Mouse (Mus musculus) neural tube, embryonic 12.5 days (tissue): ENCODE results near the gene Snx30. TPM values are rescaled to one million over a fixed set of nuclear protein-coding genes. Genes with fewer than 3 reads are reported as not detected.
A peak's percentile ranks its signal among the peaks of the same experiment; 100 is the strongest.

Source experiments
- ATAC-seq: fragments of 200-750 bp; cut with Nextera tagmentation; 2 replicates; pipeline ENCODE4 v1.8.0; 2017; ENCODE audit warnings: low read depth, mild to moderate bottlenecking, moderate TSS enrichment, moderate library complexity; ENCODE audit not compliant: low FRiP score
- H3K27ac ChIP-seq: fragments of 300-500 bp; sonication (generic); 2 replicates; pipeline ENCODE4 v1.5.1; 2016
- H3K27me3 ChIP-seq: fragments of 300-500 bp; sonication (generic); replicated peaks from 2 replicates; pipeline ENCODE4 v1.6.1; 2016; ENCODE audit warnings: mild to moderate bottlenecking
- H3K36me3 ChIP-seq: fragments of 300-500 bp; sonication (generic); 2 replicates; pipeline ENCODE4 v1.6.1; 2016; ENCODE audit warnings: mild to moderate bottlenecking
- H3K4me1 ChIP-seq: fragments of 300-500 bp; sonication (generic); 2 replicates; pipeline ENCODE4 v1.6.1; 2016
- H3K4me2 ChIP-seq: fragments of 300-500 bp; sonication (generic); replicated peaks from 2 replicates; pipeline ENCODE4 v1.6.1; 2016; ENCODE audit warnings: mild to moderate bottlenecking
- H3K4me3 ChIP-seq: fragments of 300-500 bp; sonication (generic); 2 replicates; pipeline ENCODE4 v1.5.1; 2016
- H3K9ac ChIP-seq: fragments of 300-500 bp; sonication (generic); 2 replicates; pipeline ENCODE4 v1.6.1; 2016; ENCODE audit warnings: mild to moderate bottlenecking
- H3K9me3 ChIP-seq: fragments of 300-500 bp; sonication (generic); 2 replicates; pipeline ENCODE4 v1.6.1; 2016; ENCODE audit warnings: mild to moderate bottlenecking
- WGBS: fragments of 180-500 bp; shearing (Covaris S2); methylation state at CpG from one replicate; pipeline ENCODE4 v1.1.7; 2016; 5-methylcytosine and 5-hydroxymethylcytosine counted together
- polyA plus RNA-seq: library from polyadenylated mRNA; unstranded; fragments of >200 nt; fragmentation: Nextera tagmentation; extraction: Ambion mirVana; gene quantifications from 2 replicates; pipeline ENCODE4 v1.2.1, GENCODE M21; 2016

Gene Snx30
- polyA plus RNA-seq, 1 experiment from 2014 or later: 17.1 TPM

GRCm38 (mm10) chr4:59816477-59816876 is 10.8 kb downstream of the Snx30 start:
- Histone ChIP-seq H3K9ac (no peak overlapping the region), H3K4me3 (no peak overlapping the region), H3K4me1 (peaks cover 23% of the 10 kb centered on the region), H3K27ac (no peak overlapping the region), H3K4me2 (no peak overlapping the region), H3K9me3 (no peaks in the 10 kb centered on the region), H3K36me3 (no peaks in the 10 kb centered on the region), H3K27me3 (no peaks in the 10 kb centered on the region)
- WGBS: 87% methylated on average over 9 of the region's 9 CpGs
- ATAC-seq: no peak

- no peaks in the 10 kb centered on the region for H3K9me3 ChIP-seq
- no peak for ATAC-seq
- H3K27ac ChIP-seq: no peak overlapping the region
- H3K4me2 ChIP-seq: no peak overlapping the region
- H3K9ac ChIP-seq: no peak overlapping the region
- H3K4me1 ChIP-seq: peaks cover 23% of the 10 kb centered on the region
- no peak overlapping the region for H3K4me3 ChIP-seq
- no peaks in the 10 kb centered on the region for H3K36me3 ChIP-seq
- WGBS: 81% methylated on average over 5 of the region's 5 CpGs
- H3K27me3 ChIP-seq: no peaks in the 10 kb centered on the region
These were observed 12.2 kb downstream of the Snx30 start for GRCm38 (mm10) chr4:59817790-59818189.

DNA sequence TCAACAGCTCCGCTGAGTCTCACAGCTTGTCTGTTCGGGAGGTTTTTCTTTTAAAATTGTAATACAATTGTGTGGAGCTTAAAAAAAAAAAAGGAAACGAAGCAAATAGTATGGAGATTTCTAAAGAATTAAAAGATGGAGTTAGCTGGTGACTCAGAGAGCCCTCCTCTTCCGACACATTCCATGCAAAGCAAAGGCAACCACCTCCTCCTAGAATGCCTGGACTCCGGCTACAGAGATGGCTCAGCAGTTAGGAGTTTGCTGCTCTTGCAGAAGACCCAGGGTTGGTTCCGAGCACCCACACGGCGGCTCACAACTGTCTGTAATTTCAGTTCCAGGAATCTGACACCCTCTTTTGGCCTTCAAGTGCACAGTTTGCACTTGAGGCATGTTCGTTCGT is 12.9 kb downstream of the Snx30 start:
- WGBS: 84% methylated on average over 10 of the region's 10 CpGs
- Histone ChIP-seq H3K36me3 (no peaks in the 10 kb centered on the region), H3K9ac (no peak overlapping the region), H3K4me2 (no peak overlapping the region), H3K27me3 (no peaks in the 10 kb centered on the region), H3K27ac (no peak overlapping the region), H3K4me3 (no peak overlapping the region), H3K9me3 (no peaks in the 10 kb centered on the region), H3K4me1 (peaks cover 23% of the 10 kb centered on the region)
- ATAC-seq: no peak

DNA sequence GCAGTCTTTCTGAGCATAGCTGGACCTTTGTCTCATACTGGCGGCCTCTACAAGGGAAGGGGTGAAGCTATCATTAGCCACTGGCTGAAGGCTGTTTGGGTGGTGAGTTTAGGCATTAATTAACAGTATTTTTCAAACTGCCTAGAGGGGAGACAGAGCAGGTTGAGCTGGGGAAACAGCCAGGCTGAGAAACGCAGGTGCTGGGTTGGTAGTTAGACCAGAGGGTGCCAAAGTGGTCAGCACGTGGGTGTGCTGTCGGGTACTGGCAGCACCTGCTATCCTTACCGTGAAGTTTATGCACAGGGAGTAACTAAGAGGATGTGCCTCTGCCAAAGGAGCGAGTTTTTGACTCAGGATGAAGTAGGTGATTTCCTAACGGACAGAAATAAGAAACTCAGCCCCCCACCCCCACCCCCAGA is 13.4 kb downstream of the Snx30 start:
- Histone ChIP-seq H3K4me2 (peak overlapping the region; percentile 20), H3K27me3 (no peaks in the 10 kb centered on the region), H3K9me3 (no peaks in the 10 kb centered on the region), H3K4me3 (no peak overlapping the region), H3K27ac (peak overlapping the region; percentile 53; the same call in 1 of the 2 replicates), H3K36me3 (no peaks in the 10 kb centered on the region), H3K9ac (no peak overlapping the region), H3K4me1 (peaks cover 23% of the 10 kb centered on the region)
- ATAC-seq: peak; percentile 52
- 41% methylated on average over 7 of the region's 7 CpGs for WGBS

DNA sequence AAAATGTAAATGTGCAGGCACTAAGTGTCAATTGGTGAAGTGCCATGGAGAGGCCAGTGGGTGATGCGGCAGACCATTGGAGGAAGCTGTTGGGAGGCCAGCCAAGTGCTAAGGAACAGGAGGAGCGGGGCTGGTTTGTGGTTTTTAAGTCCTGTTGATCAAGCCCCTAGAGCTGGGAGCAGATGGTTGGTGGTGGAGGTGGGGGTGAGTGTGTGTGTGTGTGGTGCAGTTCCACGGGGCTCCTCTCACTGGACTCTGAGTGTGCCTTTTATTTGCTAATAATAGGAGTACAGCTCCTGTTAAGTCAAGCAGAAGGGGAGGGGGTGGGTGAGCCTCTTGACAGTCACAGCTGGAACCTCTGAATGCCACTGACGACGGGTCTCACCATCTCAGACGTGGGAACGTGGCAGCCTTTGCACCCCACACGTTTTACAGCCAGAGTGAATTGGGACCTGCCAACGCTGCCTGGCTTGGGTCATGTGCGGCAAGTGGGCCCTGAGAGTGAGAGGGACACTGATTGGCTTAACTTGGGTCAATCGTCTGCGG is 13.9 kb downstream of the Snx30 start:
- peak overlapping the region; percentile 53; the same call in 1 of the 2 replicates for H3K27ac ChIP-seq
- H3K4me2 ChIP-seq: peak overlapping the region; percentile 20
- 18% methylated on average over 12 of the region's 12 CpGs for WGBS
- peak; percentile 93 for ATAC-seq
- no peaks in the 10 kb centered on the region for H3K9me3 ChIP-seq
- no peaks in the 10 kb centered on the region for H3K36me3 ChIP-seq
- no peak overlapping the region for H3K4me3 ChIP-seq
- no peaks in the 10 kb centered on the region for H3K27me3 ChIP-seq
- no peak overlapping the region for H3K9ac ChIP-seq
- peaks cover 23% of the 10 kb centered on the region for H3K4me1 ChIP-seq

DNA sequence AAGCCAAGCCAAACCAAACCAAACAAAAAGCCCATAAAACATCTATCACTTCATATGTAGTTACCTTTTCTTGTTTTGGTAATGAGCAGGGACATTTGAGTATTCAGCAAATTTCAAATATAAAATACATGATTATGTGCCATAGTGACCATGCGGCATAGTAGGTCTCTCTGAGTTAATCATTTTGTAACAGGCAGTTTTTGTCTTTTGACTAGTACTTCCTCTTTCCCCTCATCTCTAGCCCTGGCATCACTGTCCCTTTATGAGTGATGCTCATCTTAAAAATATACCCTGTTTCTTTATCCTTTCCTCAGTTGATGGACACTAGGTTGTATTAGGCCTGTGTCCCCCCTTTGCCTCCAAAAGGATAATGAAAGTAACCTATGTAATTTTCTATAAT is 15.9 kb downstream of the Snx30 start:
- H3K4me1 ChIP-seq: peaks cover 23% of the 10 kb centered on the region
- H3K9me3 ChIP-seq: no peaks in the 10 kb centered on the region
- H3K9ac ChIP-seq: no peak overlapping the region
- ATAC-seq: no peak
- no peak overlapping the region for H3K4me3 ChIP-seq
- no peaks in the 10 kb centered on the region for H3K36me3 ChIP-seq
- no peaks in the 10 kb centered on the region for H3K27me3 ChIP-seq
- H3K4me2 ChIP-seq: no peak overlapping the region
- WGBS: 100% methylated on average over 1 of the region's 1 CpGs
- no peak overlapping the region for H3K27ac ChIP-seq

DNA sequence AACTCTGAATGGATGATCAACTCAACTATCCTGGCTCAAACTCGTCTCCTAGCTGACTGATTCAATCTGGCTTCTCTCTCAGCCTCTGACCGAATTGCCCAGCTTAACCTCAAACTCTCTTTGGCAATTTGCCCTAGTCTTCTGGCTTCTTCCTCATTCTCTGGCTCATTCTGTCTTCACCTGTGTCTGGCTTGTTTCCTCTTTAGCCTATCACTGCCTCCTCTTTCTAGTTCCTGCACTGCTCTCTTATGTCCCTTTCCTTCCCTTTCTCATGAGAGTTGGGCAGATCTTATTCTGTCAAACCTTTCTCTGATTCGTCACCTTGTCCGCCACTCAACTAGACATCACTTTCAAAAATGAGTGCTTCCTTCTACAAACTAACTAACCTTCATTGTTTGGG is 16.5 kb downstream of the Snx30 start:
- H3K27ac ChIP-seq: no peak overlapping the region
- H3K4me1 ChIP-seq: peaks cover 23% of the 10 kb centered on the region
- no peaks in the 10 kb centered on the region for H3K27me3 ChIP-seq
- no peak for ATAC-seq
- H3K9ac ChIP-seq: no peak overlapping the region
- H3K9me3 ChIP-seq: no peaks in the 10 kb centered on the region
- no peak overlapping the region for H3K4me3 ChIP-seq
- 90% methylated on average over 4 of the region's 4 CpGs for WGBS
- no peaks in the 10 kb centered on the region for H3K36me3 ChIP-seq
- no peak overlapping the region for H3K4me2 ChIP-seq

- no peaks in the 10 kb centered on the region for H3K9me3 ChIP-seq
- no peaks in the 10 kb centered on the region for H3K27me3 ChIP-seq
- H3K36me3 ChIP-seq: no peaks in the 10 kb centered on the region
- 70% methylated on average over 7 of the region's 7 CpGs for WGBS
- H3K9ac ChIP-seq: no peak overlapping the region
- no peak overlapping the region for H3K4me2 ChIP-seq
- no peak for ATAC-seq
- no peak overlapping the region for H3K4me3 ChIP-seq
- H3K4me1 ChIP-seq: peaks cover 17% of the 10 kb centered on the region
- no peak overlapping the region for H3K27ac ChIP-seq
These were observed 17.8 kb downstream of the Snx30 start for GRCm38 (mm10) chr4:59823470-59823869.

DNA sequence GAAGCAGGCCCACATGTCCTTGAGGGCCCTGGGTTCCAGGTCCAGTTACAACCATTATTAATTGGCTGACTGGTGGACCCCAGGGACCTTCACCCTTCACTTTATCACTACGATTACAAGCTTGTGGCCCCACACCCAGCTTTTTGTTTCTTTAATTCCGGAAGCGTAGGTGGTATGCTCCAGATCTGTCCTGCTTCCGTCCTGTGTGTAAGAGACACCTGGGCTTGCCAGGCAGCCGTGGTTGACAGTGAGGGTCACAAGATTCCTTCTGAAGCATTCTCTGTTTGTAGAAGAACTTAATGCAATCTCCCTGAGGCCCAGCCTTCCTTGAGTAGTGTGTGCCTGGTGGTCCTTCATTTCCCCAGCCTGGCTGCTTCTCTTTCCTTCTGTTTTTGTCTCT is 19.2 kb downstream of the Snx30 start:
- no peak for ATAC-seq
- H3K4me3 ChIP-seq: no peak overlapping the region
- no peaks in the 10 kb centered on the region for H3K36me3 ChIP-seq
- no peak overlapping the region for H3K27ac ChIP-seq
- H3K9ac ChIP-seq: no peak overlapping the region
- no peaks in the 10 kb centered on the region for H3K27me3 ChIP-seq
- 94% methylated on average over 5 of the region's 5 CpGs for WGBS
- no peaks in the 10 kb centered on the region for H3K9me3 ChIP-seq
- H3K4me2 ChIP-seq: no peak overlapping the region
- H3K4me1 ChIP-seq: peaks cover 3% of the 10 kb centered on the region; the same call in 1 of the 2 replicates

DNA sequence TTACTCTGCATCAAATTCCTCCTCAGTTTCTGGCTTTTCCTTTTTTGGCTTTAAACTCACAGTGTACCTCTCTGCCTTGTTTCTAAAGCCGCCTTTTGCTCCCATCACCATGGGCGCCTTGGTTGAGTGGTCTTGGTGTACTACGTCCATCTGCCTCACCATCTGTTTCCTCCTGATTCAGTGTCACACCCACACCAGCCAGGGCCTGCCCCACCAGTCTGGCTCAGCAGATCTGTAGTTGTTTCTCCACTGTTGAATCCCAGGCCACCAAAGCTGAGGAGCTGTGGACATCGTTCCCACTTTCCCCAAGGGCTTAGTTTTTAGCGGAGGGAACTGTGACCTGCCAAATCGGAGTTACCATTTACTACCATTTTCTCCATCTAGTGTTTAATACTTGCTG is 20.0 kb downstream of the Snx30 start:
- Histone ChIP-seq H3K27me3 (no peaks in the 10 kb centered on the region), H3K9ac (no peak overlapping the region), H3K4me2 (no peak overlapping the region), H3K9me3 (no peaks in the 10 kb centered on the region), H3K4me3 (no peak overlapping the region), H3K27ac (no peak overlapping the region), H3K36me3 (no peaks in the 10 kb centered on the region), H3K4me1 (no peaks in the 10 kb centered on the region; the same call in 1 of the 2 replicates)
- no peak for ATAC-seq
- 87% methylated on average over 6 of the region's 6 CpGs for WGBS

- 93% methylated on average over 5 of the region's 5 CpGs for WGBS
These were observed 20.7 kb downstream of the Snx30 start for GRCm38 (mm10) chr4:59826381-59826780.

DNA sequence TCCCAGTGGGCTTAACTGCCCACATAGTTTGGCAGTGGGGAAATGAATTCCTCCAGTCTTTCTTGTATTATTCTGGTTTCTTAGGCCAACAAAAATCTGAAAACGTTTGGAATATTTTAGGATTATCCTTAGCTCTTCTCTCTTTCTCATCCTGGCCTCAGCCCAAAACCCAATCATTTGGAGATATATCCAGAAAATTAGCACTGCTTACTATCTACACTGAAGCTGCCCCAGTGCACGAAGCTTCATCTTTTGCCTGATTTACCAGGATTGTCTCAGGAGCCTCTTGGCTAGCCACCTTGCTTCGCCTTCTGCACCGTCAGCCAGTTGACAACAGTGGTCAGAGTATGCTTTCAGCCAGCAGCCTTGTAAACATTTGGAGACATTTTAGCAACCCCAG is 23.4 kb downstream of the Snx30 start:
- no peaks in the 10 kb centered on the region for H3K27me3 ChIP-seq
- ATAC-seq: no peak
- 90% methylated on average over 4 of the region's 4 CpGs for WGBS
- no peaks in the 10 kb centered on the region for H3K36me3 ChIP-seq
- no peak overlapping the region for H3K4me2 ChIP-seq
- H3K27ac ChIP-seq: no peak overlapping the region
- no peaks in the 10 kb centered on the region for H3K9me3 ChIP-seq
- H3K9ac ChIP-seq: no peak overlapping the region
- H3K4me3 ChIP-seq: no peak overlapping the region
- no peaks in the 10 kb centered on the region for H3K4me1 ChIP-seq

More at GRCm38 (mm10) chr4:59826381-59826780, 20.7 kb downstream of the Snx30 start:
- Histone ChIP-seq H3K4me3 (no peak overlapping the region), H3K9me3 (no peaks in the 10 kb centered on the region), H3K36me3 (no peaks in the 10 kb centered on the region), H3K9ac (no peak overlapping the region), H3K27me3 (no peaks in the 10 kb centered on the region), H3K27ac (no peak overlapping the region), H3K4me2 (no peak overlapping the region), H3K4me1 (no peaks in the 10 kb centered on the region; the same call in 1 of the 2 replicates)
- no peak for ATAC-seq

DNA sequence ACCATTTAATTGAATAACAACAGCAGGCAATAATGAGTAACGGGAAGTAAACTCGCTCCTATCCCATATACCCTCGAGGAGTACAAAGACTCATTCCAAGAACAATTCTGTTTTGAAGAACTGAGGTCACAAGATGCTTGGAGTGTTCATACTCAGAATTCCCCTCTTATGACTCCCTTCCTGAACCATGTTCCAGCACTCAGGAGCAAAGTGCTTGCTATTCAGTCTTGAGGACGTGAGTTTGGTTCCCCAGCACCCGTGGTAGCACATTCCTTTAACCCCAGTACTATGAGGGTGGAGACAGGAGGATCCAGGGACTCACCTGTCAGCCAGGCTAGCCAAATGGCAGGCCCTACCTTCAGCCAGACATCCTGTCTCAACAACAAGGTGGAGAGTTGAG is 25.4 kb downstream of the Snx30 start:
- ATAC-seq: no peak

More for the DNA sequence above, 25.4 kb downstream of the Snx30 start:
- H3K27ac ChIP-seq: no peak overlapping the region
- no peaks in the 10 kb centered on the region for H3K36me3 ChIP-seq
- no peaks in the 10 kb centered on the region for H3K4me1 ChIP-seq
- 86% methylated on average over 5 of the region's 5 CpGs for WGBS
- H3K4me3 ChIP-seq: no peak overlapping the region
- H3K4me2 ChIP-seq: no peak overlapping the region
- H3K9me3 ChIP-seq: no peaks in the 10 kb centered on the region
- no peak overlapping the region for H3K9ac ChIP-seq
- no peaks in the 10 kb centered on the region for H3K27me3 ChIP-seq
